In genomic region chr14:120146908-120147770, GRCm38 (mm10) we compare ENCODE assay signal across 19 mouse cellular contexts.
A peak's percentile ranks its signal among the peaks of the same experiment; 100 is the strongest.
DNase-seq lines count a peak whose midpoint lies in the region; ATAC-seq lines count a peak whose summit lies in the region.
"Had no signal": no experiment of that assay in that cellular context is flagged by ENCODE, and none has a peak within 500 bp of the region (broad histone marks: within the 10 kb centered on the region; RNA-seq: fewer than 3 reads in every experiment).

No protein-coding gene starts in this region.

- no peaks in the 10 kb centered on the region for H3K36me3 ChIP-seq in neural tube, embryonic 15.5 days
- H3K36me3 ChIP-seq: forebrain, embryonic 12.5 days; hindbrain, embryonic 12.5 days; liver, embryonic 15.5 days had no signal

- H3K4me2 ChIP-seq in neural tube, embryonic 15.5 days = no peak overlapping the region
- H3K4me2 ChIP-seq: forebrain, embryonic 12.5 days; hindbrain, embryonic 12.5 days; liver, embryonic 15.5 days had no signal

- ATAC-seq in neural tube, embryonic 15.5 days (ENCODE audit: low FRiP score) = no peak

- peak; percentile 35 for DNase-seq in gastrocnemius, adult 18-20 months (ENCODE audit: low spot score)
- DNase-seq in gastrocnemius, postnatal 4 days (ENCODE audit: low spot score in 2 of 2) = no peak
- peak; percentile 25 for DNase-seq in neural tube, embryonic 10.5 days (ENCODE audit: extremely low spot score, low spot score)
- DNase-seq in fat pad, adult 2 months (ENCODE audit: extremely low read depth, low read depth, low spot score) = peak; percentile 26
- DNase-seq in skeletal muscle tissue, adult 2 months (ENCODE audit: low read depth, low spot score) = peak; percentile 47
- no peak for DNase-seq in left cerebral cortex, adult 11 months (ENCODE audit: low spot score)
- DNase-seq in spleen, postnatal 14 days (ENCODE audit: low spot score in 2 of 2) = no peak
- DNase-seq: cerebellum, postnatal 14 days; gastrocnemius, postnatal 36 days; kidney, adult 11 months; kidney, postnatal 36 days; right cerebral cortex, postnatal 25 days; thymus, postnatal 14 days had no signal

- H3K27ac ChIP-seq in neural tube, embryonic 15.5 days (replicated peaks) = no peak overlapping the region
- H3K27ac ChIP-seq: forebrain, embryonic 12.5 days; hindbrain, embryonic 12.5 days; liver, embryonic 15.5 days; macrophage had no signal

- H3K9me3 ChIP-seq in neural tube, embryonic 15.5 days (replicated peaks) = no peaks in the 10 kb centered on the region
- H3K9me3 ChIP-seq: forebrain, embryonic 12.5 days; hindbrain, embryonic 12.5 days; liver, embryonic 15.5 days had no signal

- H3K9ac ChIP-seq in neural tube, embryonic 15.5 days (replicated peaks) = no peak overlapping the region
- H3K9ac ChIP-seq: forebrain, embryonic 12.5 days; hindbrain, embryonic 12.5 days; liver, embryonic 15.5 days had no signal

- no peak overlapping the region for H3K4me3 ChIP-seq in neural tube, embryonic 15.5 days (replicated peaks)
- H3K4me3 ChIP-seq: forebrain, embryonic 12.5 days; hindbrain, embryonic 12.5 days; left cerebral cortex, adult 2 months; liver, embryonic 15.5 days had no signal

- 76% methylated on average over 8 of the region's 8 CpGs for WGBS in neural tube, embryonic 15.5 days

- no peaks in the 10 kb centered on the region for H3K4me1 ChIP-seq in neural tube, embryonic 15.5 days
- H3K4me1 ChIP-seq: hindbrain, embryonic 12.5 days; liver, embryonic 15.5 days had no signal

- H3K27me3 ChIP-seq in neural tube, embryonic 15.5 days (replicated peaks) = no peaks in the 10 kb centered on the region
- H3K27me3 ChIP-seq: forebrain, embryonic 12.5 days; liver, embryonic 15.5 days had no signal

Comparison
In these comparisons a context has a peak if more than half of its experiments do, and no peak if none do; other contexts are left out.
1. DNase-seq: peak in gastrocnemius, adult 18-20 months (single experiment), neural tube, embryonic 10.5 days (single experiment), fat pad, adult 2 months (single experiment) and skeletal muscle tissue, adult 2 months (single experiment); none in gastrocnemius, postnatal 4 days (0 of 2), left cerebral cortex, adult 11 months (single experiment) and spleen, postnatal 14 days (0 of 2).